Mouse (Mus musculus) gastrocnemius, postnatal 25 days (tissue): Measurements from ENCODE around the gene Vmn1r160. TPM values are rescaled to one million over a fixed set of nuclear protein-coding genes. Genes with fewer than 3 reads are reported as not detected.
"Not testable (repeated sequence)": the region's sequence is repeated elsewhere in the genome, so short reads cannot be mapped to it uniquely, and the experiment has no call there.

Experiments used
- DNase-seq: peaks from one replicate; pipeline ENCODE4 v3.0.0; 2022
- long read RNA-seq, 2 experiments: library from polyadenylated mRNA; stranded (forward); transcript quantifications; one replicate each; pipeline ENCODE4 v2.0.0; 2021
- total RNA-seq, 2 experiments: library from RNA; stranded (reverse); gene quantifications; 1 replicate in 1 of 2; 2 replicates in 1 of 2; pipeline ENCODE4 v1.2.3; 2021

Vmn1r160 gene
- not detected for total RNA-seq
- long read RNA-seq, experiment 1, result 0 reads
- long read RNA-seq, experiment 2, result 0 reads

GRCm38 (mm10) chr7:22870924-22871323, at the start of gene Vmn1r160:
Gene Vmn1r160 (plus strand): TSS chr7:22871224.
- not testable (repeated sequence) for DNase-seq

GRCm38 (mm10) chr7:22843505-22843904, 27.5 kb upstream of the Vmn1r160 start, which contains the start of gene Vmn1r159:
Gene Vmn1r159 (minus strand): TSS chr7:22843605.
- not testable (repeated sequence) for DNase-seq

Other genes with a start within 250 kb of the Vmn1r160 start
- not detected for gene Vmn1r155, start 213.2 kb upstream of the Vmn1r160 start, total RNA-seq
- not detected for gene Gm8693, start 178.9 kb upstream of the Vmn1r160 start, total RNA-seq
- gene Gm4567, start 151.5 kb upstream of the Vmn1r160 start, total RNA-seq, result not detected
- not detected for gene Vmn1r157, start 109.5 kb upstream of the Vmn1r160 start, total RNA-seq
- not detected for gene Vmn1r158, start 80.4 kb upstream of the Vmn1r160 start, total RNA-seq
- gene Vmn1r159, start 27.6 kb upstream of the Vmn1r160 start, total RNA-seq, result not detected
- gene Gm4214, start 113.4 kb downstream of the Vmn1r160 start, total RNA-seq, result not detected
- gene Gm4216, start 148.7 kb downstream of the Vmn1r160 start, total RNA-seq, result not detected
- gene Vmn1r163, start 184.3 kb downstream of the Vmn1r160 start, total RNA-seq, result not detected
- not detected for gene Gm8720, start 196.2 kb downstream of the Vmn1r160 start, total RNA-seq